Mouse (Mus musculus): Measurements from ENCODE around the gene Cdc37l1. TPM values are rescaled to one million over a fixed set of nuclear protein-coding genes. Genes with fewer than 3 reads are reported as not detected.

The Cdc37l1 gene
- 10 to 100 TPM; 42.4 to 43.9 TPM for polyA plus RNA-seq (2017; shearing (Covaris generic))

DNA sequence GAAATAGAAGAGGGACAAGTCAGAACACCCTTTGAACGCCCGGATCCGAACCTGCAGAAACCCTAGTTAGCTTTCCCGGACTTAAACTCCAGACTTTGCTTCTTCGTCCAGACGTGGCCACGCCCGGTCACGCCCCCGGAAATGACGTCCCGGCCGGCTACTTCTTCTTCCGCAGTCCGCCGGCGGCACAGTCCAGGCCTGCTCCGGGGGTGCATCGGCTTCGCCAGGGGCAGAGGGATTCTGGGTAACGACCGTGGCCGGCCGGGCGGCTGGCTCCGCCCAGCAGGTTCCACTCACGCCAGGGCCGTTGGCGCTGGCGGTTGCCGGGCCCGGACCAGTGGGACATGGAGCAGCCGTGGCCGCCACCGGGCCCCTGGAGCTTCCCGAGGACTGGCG lies at the start of gene Cdc37l1:
TSS of gene Cdc37l1 (plus strand) at position 159 of the 396 bp plus-strand sequence.

DNA sequence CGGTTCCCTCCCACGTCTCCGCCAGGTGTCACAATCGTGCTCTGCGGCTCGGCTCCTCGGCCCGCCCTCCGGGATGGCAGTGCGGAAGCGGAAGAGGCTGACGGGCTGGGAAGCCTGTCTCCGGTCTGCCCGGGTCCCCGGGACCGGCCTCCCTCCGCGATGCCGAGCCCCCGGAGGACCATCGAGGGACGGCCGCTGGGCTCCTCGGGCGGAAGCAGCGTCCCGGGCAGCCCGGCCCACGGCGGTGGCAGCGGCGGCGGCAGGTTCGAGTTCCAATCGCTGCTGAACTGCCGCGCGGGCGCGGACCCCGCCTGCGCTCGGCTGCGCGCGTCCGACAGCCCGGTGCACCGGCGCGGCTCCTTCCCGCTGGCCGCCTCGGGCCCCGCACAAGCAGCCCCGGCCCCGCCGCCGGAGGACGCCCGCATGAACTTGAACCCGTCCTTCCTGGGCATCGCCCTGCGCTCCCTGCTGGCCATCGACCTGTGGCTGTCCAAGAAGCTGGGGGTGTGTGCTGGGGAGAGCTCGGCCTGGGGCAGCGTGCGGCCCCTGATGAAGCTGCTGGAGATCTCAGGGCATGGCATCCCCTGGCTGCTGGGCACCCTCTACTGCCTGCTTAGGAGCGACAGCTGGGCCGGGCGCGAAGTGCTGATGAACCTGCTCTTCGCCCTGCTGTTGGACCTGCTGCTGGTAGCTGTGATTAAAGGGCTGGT lies 26.2 kb upstream of the Cdc37l1 start, which contains the start of gene Plpp6:
TSS of gene Plpp6 (plus strand) at position 112 of the 710 bp plus-strand sequence.

GRCm38 (mm10) chr19:28967652-28968051 lies 22.5 kb upstream of the Cdc37l1 start, which contains the start of gene 4430402I18Rik:
TSS of gene 4430402I18Rik (minus strand) at chr19:28967800.

GRCm38 (mm10) chr19:29047334-29048170 lies 57.4 kb downstream of the Cdc37l1 start, which contains the start of gene Ak3:
TSS of gene Ak3 (minus strand) at chr19:29047961.

Other genes with a start within 250 kb of the Cdc37l1 start
- gene Slc1a1, start 155.3 kb upstream of the Cdc37l1 start, polyA plus RNA-seq (2017; shearing (Covaris generic)): under 1 TPM; 0.61 to 0.80 TPM
- gene Plpp6, start 26.4 kb upstream of the Cdc37l1 start, polyA plus RNA-seq (2017; shearing (Covaris generic)): 10 to 100 TPM; 18.0 to 19.3 TPM
- under 1 TPM; 0.21 to 0.32 TPM for gene 4430402I18Rik, start 22.6 kb upstream of the Cdc37l1 start, polyA plus RNA-seq (2017; shearing (Covaris generic))
- gene Ak3, start 57.6 kb downstream of the Cdc37l1 start, polyA plus RNA-seq (2017; shearing (Covaris generic)): 10 to 100 TPM; 56.2 to 68.4 TPM
- gene Rcl1, start 111.0 kb downstream of the Cdc37l1 start, polyA plus RNA-seq (2017; shearing (Covaris generic)): 10 to 100 TPM; 28.5 to 62.0 TPM